Mouse (Mus musculus) midbrain, embryonic 14.5 days (tissue): ENCODE measurements around the gene Daam1. TPM values are rescaled to one million over a fixed set of nuclear protein-coding genes. Genes with fewer than 3 reads are reported as not detected.
A peak's percentile ranks its signal among the peaks of the same experiment; 100 is the strongest.

Source experiments
- ATAC-seq: fragments of 200-750 bp; cut with Nextera tagmentation; 2 replicates; pipeline ENCODE4 v1.8.0; 2017; ENCODE audit warnings: moderate number of reproducible peaks, moderate library complexity; ENCODE audit not compliant: low FRiP score, low TSS enrichment
- DNase-seq: peaks from one replicate; pipeline ENCODE4 v3.0.0-alpha.2; 2015
- H3K27ac ChIP-seq: fragments of 300-500 bp; sonication (generic); replicated peaks from 2 replicates; pipeline ENCODE4 v1.5.1; 2014; ENCODE audit warnings: mild to moderate bottlenecking, low read depth, low read length, moderate library complexity
- H3K27me3 ChIP-seq: fragments of 300-500 bp; sonication (generic); 2 replicates; pipeline ENCODE4 v1.6.1; 2014; ENCODE audit warnings: low read length, control low read depth, mixed read lengths; ENCODE audit not compliant: control insufficient read depth, insufficient read depth
- H3K36me3 ChIP-seq: fragments of 300-500 bp; sonication (generic); 2 replicates; pipeline ENCODE4 v1.6.1; 2014; ENCODE audit warnings: low read length, control low read depth; ENCODE audit not compliant: control insufficient read depth, insufficient read depth
- H3K4me1 ChIP-seq: fragments of 300-500 bp; sonication (generic); 2 replicates; pipeline ENCODE4 v1.6.1; 2014; ENCODE audit warnings: mild to moderate bottlenecking, antibody characterized with exemption, low read length, control low read depth; ENCODE audit not compliant: control insufficient read depth, insufficient read depth
- H3K4me2 ChIP-seq: fragments of 300-500 bp; sonication (generic); 2 replicates; pipeline ENCODE4 v1.6.1; 2014; ENCODE audit warnings: mild to moderate bottlenecking, low read length, moderate library complexity
- H3K4me3 ChIP-seq: fragments of 300-500 bp; sonication (generic); replicated peaks from 2 replicates; pipeline ENCODE4 v1.5.1; 2014; ENCODE audit warnings: low read depth, low read length
- H3K9ac ChIP-seq: fragments of 300-500 bp; sonication (generic); replicated peaks from 2 replicates; pipeline ENCODE4 v1.6.1; 2014; ENCODE audit warnings: mild to moderate bottlenecking, low read length, moderate library complexity
- H3K9me3 ChIP-seq: fragments of 300-500 bp; sonication (generic); 2 replicates; pipeline ENCODE4 v1.6.1; 2016; ENCODE audit warnings: low read length, control low read depth, mixed read lengths; ENCODE audit not compliant: control insufficient read depth
- WGBS: fragments of 180-500 bp; shearing (Covaris S2); extraction: QIAGEN DNeasy Blood & Tissue Kit; methylation state at CpG from one replicate; pipeline ENCODE4 v1.1.7; 2014; 5-methylcytosine and 5-hydroxymethylcytosine counted together
- polyA plus RNA-seq: library from polyadenylated mRNA; unstranded; fragments of >200 nt; fragmentation: Nextera tagmentation; extraction: Ambion mirVana; gene quantifications from 2 replicates; pipeline ENCODE4 v1.2.1, GENCODE M21; 2014

The Daam1 gene
- polyA plus RNA-seq, 1 experiment from 2014 or later: 42.8 TPM

DNA sequence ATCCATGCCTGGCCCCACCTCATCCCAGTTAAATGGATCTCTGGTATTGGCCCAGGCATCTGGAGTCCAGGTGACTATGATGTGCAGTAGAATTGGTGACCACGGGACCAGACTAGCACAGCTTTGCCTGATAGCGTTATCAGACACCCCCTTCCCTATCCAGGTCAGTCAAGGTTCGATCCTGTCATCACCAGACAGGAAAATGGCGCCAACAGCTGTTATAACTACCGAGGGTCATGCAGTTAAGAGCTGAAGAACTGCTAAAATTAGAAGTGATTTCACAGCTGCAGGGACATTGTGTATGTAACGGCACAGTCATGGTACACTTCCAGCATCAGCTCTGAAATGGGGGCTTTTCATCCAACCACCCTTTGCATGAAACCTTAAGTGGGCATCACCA is 149.3 kb downstream of the Daam1 start:
- 0 out of 2 replicates have a peak, but pooled peaks cover 5% of the 10 kb centered on the region for H3K4me1 ChIP-seq
- peaks cover 84% of the 10 kb centered on the region for H3K36me3 ChIP-seq
- H3K4me2 ChIP-seq: no peak overlapping the region
- DNase-seq (no peak), ATAC-seq (no peak)
- no peaks in the 10 kb centered on the region for H3K27me3 ChIP-seq
- no peaks in the 10 kb centered on the region for H3K9me3 ChIP-seq
- 93% methylated on average over 6 of the region's 6 CpGs for WGBS
- no peak overlapping the region for H3K4me3 ChIP-seq
- no peak overlapping the region for H3K27ac ChIP-seq
- no peak overlapping the region for H3K9ac ChIP-seq

DNA sequence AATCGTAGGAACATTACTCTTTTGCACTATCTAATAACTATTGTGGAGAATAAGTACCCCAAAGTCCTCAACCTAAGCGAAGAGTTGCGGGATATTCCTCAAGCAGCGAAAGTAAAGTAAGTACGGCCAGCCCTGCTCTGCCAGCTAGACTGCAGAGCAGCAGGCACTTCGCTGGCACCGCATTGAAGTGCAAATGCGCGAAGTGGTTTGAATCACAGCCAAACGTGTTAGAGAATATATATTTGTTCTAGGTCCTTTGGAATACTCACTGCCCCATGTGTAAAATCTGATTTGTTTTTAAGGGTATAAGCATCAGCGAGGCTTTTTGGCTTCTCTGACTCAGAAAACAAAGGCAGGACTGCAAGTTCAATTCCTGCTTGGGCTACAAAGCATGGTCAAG is 149.9 kb downstream of the Daam1 start:
- H3K9ac ChIP-seq: no peak overlapping the region
- no peak overlapping the region for H3K27ac ChIP-seq
- DNase-seq (peak; percentile 50), ATAC-seq (no peak)
- peaks cover 83% of the 10 kb centered on the region for H3K36me3 ChIP-seq
- H3K4me3 ChIP-seq: no peak overlapping the region
- no peak overlapping the region for H3K4me2 ChIP-seq
- 82% methylated on average over 11 of the region's 11 CpGs for WGBS
- no peaks in the 10 kb centered on the region for H3K27me3 ChIP-seq
- H3K4me1 ChIP-seq: 0 out of 2 replicates have a peak, but pooled peaks cover 4% of the 10 kb centered on the region
- H3K9me3 ChIP-seq: no peaks in the 10 kb centered on the region

DNA sequence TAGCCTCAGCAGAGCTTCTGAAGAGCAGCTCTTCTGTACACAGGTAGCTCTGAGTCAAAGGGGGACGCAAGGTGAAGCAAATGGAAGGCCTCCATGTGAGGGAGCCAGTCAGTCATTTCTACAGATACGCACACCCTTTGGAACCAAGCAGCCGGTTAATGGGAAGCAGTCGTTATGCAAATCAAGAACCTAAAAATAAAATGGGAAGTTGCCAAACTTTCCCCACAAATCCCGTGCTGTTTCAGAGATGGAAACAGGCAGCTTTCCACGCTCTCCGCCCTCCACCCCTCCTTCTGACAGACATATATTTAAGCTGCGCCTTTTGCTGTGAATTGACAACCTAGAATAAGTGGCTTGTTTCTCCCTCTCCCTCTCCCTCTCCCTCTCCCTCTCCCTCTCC is 150.4 kb downstream of the Daam1 start:
- DNase-seq (no peak), ATAC-seq (no peak)
- Histone ChIP-seq H3K9ac (no peak overlapping the region), H3K27ac (no peak overlapping the region), H3K36me3 (peaks cover 83% of the 10 kb centered on the region), H3K27me3 (no peaks in the 10 kb centered on the region), H3K4me1 (no peaks in the 10 kb centered on the region), H3K9me3 (no peaks in the 10 kb centered on the region), H3K4me2 (no peak overlapping the region), H3K4me3 (no peak overlapping the region)
- WGBS: 78% methylated on average over 8 of the region's 8 CpGs

DNA sequence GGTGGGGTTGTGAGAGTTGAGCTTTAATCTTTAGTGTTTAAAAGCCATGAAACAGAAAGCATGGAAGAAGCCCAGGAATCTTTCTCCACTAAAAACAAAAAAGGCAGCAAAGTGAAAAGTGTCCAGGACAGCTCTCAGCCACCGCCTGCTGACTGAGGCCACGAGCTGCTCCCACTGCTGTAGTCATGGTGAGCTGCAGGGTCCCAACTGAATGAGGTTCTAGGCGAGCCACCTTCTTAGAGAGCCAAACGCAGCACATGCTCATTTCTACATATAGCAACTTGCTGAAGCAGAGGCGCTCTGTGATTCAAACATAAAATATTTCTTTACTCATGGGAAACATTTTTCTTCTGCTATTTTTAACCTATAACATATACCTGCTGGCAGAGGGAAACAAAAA is 150.9 kb downstream of the Daam1 start:
- no peak overlapping the region for H3K9ac ChIP-seq
- peaks cover 83% of the 10 kb centered on the region for H3K36me3 ChIP-seq
- DNase-seq: no peak
- no peaks in the 10 kb centered on the region for H3K4me1 ChIP-seq
- H3K27me3 ChIP-seq: no peaks in the 10 kb centered on the region
- H3K4me2 ChIP-seq: no peak overlapping the region
- no peak overlapping the region for H3K27ac ChIP-seq
- no peak for ATAC-seq
- no peak overlapping the region for H3K4me3 ChIP-seq
- H3K9me3 ChIP-seq: no peaks in the 10 kb centered on the region
- 64% methylated on average over 5 of the region's 5 CpGs for WGBS

DNA sequence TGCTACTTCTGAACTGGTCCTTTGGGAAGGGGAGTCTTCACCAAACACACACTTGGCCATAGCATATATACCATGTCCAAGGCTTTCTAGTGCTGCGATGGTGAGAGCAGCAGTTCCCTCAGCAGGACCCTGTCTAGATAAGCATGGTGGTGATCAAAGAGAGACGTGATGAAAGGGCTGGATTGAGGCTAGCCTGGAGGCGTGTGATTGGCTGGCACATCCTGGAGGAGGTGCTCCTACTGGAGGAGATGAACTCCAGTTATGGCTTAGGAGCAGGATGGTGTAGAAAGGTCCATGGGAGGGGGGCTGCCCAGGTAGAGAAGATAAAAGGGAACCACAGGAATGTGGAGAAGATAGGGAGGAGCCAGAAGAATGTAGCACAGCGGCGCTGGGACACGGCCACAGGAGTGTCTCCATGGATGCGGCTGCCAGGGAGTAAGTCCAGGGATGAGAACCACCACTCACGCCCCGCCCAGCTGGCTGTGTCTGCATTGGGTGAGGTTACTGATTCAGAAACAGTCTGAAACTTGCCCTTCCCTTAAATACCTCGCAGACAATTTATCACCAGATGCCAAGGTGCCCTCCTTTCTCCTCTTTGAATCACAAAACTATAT is 152.3 kb downstream of the Daam1 start:
- no peak overlapping the region for H3K27ac ChIP-seq
- WGBS: 85% methylated on average over 10 of the region's 10 CpGs
- no peak for DNase-seq
- ATAC-seq: no peak
- H3K27me3 ChIP-seq: no peaks in the 10 kb centered on the region
- no peak overlapping the region for H3K9ac ChIP-seq
- peaks cover 82% of the 10 kb centered on the region for H3K36me3 ChIP-seq
- no peak overlapping the region for H3K4me3 ChIP-seq
- no peak overlapping the region for H3K4me2 ChIP-seq
- H3K9me3 ChIP-seq: no peaks in the 10 kb centered on the region
- no peaks in the 10 kb centered on the region for H3K4me1 ChIP-seq

DNA sequence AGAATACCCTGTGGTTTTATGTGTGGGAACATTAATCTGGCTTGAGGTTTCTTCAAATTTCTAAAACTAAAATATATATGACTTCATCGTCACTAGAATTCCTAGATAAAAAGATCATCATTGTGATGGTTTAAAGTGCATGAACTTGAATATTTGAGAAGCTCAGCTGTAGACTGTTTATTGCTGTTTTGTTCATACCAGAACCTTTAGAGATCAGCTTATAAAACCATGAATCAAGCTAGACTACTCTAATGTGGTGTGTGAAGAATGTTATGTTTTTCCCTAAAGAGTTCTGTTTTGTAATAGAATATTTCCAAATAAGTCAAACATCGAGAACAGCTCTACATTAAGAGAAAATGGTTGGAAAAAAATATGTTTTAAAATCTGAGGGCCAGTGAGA is 156.3 kb downstream of the Daam1 start:
- H3K4me3 ChIP-seq: no peak overlapping the region
- no peaks in the 10 kb centered on the region for H3K4me1 ChIP-seq
- DNase-seq (no peak), ATAC-seq (no peak)
- no peak overlapping the region for H3K4me2 ChIP-seq
- no peaks in the 10 kb centered on the region for H3K27me3 ChIP-seq
- H3K9ac ChIP-seq: no peak overlapping the region
- WGBS: 98% methylated on average over 2 of the region's 2 CpGs
- H3K36me3 ChIP-seq: peaks cover 88% of the 10 kb centered on the region
- no peaks in the 10 kb centered on the region for H3K9me3 ChIP-seq
- H3K27ac ChIP-seq: no peak overlapping the region

DNA sequence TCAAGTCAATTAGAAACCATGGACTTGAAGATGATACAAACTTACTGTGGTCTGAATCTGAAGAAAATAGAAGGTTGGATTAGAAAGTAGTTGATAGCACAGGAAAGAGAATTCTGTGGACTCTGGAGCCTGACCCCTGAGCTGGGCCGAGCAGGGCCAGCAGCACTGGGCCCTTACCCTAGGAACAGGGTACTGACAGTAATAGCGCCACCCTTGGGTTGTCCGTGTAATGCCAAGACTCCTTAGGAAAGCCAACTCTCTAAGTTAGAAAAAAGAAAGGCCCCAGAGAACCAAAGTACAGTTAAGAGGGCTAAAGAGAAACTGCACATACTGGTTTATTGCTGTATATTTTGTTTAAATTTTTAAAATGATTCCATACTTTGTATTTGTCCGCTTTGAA is 157.0 kb downstream of the Daam1 start:
- DNase-seq (no peak), ATAC-seq (no peak)
- WGBS: 86% methylated on average over 4 of the region's 4 CpGs
- H3K27ac ChIP-seq: no peak overlapping the region
- no peaks in the 10 kb centered on the region for H3K4me1 ChIP-seq
- H3K9me3 ChIP-seq: no peaks in the 10 kb centered on the region
- peaks cover 88% of the 10 kb centered on the region for H3K36me3 ChIP-seq
- no peaks in the 10 kb centered on the region for H3K27me3 ChIP-seq
- no peak overlapping the region for H3K4me2 ChIP-seq
- H3K4me3 ChIP-seq: no peak overlapping the region
- H3K9ac ChIP-seq: no peak overlapping the region

DNA sequence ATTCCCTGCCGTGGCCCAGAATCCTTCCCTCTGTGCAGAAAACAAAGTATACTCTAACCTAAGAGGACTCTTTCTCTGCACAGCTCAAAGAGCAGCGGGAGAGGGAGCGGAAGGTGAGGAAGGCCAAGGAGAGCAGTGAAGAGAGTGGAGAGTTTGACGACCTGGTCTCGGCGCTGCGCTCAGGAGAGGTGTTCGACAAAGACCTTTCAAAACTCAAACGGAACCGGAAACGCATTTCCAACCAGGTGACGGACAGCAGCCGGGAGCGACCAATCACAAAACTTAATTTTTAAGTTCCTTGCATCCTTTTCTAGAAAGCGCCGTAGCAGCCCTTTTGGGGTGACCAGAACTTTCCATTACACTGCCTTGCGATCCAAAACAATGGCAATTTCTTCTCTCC is 158.7 kb downstream of the Daam1 start:
- WGBS: 97% methylated on average over 17 of the region's 17 CpGs
- H3K27ac ChIP-seq: no peak overlapping the region
- no peak overlapping the region for H3K4me2 ChIP-seq
- no peak for DNase-seq
- H3K4me1 ChIP-seq: no peaks in the 10 kb centered on the region
- no peaks in the 10 kb centered on the region for H3K9me3 ChIP-seq
- no peak for ATAC-seq
- H3K36me3 ChIP-seq: peaks cover 88% of the 10 kb centered on the region
- no peak overlapping the region for H3K9ac ChIP-seq
- H3K4me3 ChIP-seq: no peak overlapping the region
- no peaks in the 10 kb centered on the region for H3K27me3 ChIP-seq

DNA sequence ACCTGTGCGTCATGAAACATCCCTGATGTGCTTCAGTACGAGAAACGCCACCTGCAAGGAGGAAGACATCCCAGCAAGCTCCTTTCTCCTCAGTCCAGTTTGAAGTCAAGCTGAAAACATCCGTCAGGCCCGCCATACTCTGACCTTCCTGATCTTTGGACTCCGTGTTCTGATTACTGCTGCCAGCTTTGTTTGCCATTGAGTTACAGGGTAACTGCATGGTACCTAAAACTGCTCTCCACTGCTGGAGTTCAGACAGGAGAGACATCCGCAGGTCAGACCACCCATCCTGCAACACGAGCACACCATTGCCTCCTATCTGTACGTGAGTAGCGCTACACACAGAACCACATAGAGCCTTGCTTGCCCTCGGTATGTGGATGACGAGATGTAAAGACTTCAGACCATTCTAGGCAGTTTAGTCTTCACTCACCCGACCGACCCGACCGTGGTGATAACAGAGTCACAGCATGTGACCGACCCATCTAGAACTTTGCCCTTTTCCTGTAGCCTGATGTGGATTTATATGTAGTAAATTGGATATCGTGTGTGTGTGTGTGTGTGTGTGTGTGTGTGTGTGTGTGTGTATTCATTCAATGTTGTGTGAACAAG is 161.8 kb downstream of the Daam1 start:
- Histone ChIP-seq H3K27me3 (no peaks in the 10 kb centered on the region), H3K4me2 (no peak overlapping the region), H3K4me3 (no peak overlapping the region), H3K9ac (no peak overlapping the region), H3K4me1 (no peaks in the 10 kb centered on the region), H3K36me3 (peaks cover 66% of the 10 kb centered on the region), H3K9me3 (no peaks in the 10 kb centered on the region), H3K27ac (no peak overlapping the region)
- 94% methylated on average over 18 of the region's 18 CpGs for WGBS
- DNase-seq: no peak
- no peak for ATAC-seq
